Mouse (Mus musculus) thymus, postnatal 14 days (tissue): ENCODE data around the gene Psma6.
"Not testable (repeated sequence)": the region's sequence is repeated elsewhere in the genome, so short reads cannot be mapped to it uniquely, and the experiment has no call there.

Experiments used
- DNase-seq: peaks from one replicate; pipeline ENCODE4 v3.0.0; 2021

Psma6 gene

DNA sequence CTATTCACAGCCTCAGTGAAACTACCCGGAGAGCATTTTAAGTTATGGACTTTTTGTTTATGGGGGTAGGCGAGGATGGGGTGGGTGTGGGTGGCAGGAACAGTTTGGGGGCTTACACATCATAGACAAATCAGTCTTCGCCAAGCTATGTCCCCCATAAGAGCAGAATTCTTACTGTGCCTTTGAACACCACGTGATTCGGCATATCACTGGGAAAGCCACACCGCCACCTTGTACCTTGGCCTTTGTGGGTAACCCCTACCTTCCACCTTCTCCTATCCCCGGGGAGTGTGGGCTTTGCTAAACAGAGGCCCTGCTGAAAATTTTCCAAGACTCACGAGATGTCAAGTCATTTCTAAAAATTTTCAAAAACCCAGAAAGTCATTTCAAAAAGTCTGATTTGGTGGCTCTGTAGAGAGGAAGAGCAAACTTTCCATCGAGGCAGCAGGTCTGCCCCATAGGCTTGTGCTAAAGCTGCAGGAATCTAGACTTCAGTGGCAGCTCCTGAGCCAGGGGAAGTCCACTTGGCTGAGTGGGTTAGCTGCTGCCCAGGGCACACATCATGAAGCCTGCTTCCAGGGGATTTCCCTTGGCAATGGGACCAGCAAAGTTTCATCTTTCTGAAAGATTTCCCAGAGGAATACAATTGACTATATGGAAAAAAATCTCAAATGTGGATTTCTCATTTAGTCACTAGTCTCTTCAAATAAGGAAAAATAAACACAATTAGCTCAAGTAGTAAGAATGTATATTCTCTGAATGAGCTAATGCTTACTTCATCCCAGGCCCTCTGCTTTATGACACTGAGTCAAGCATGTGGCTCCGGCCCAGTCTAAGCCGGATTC, 8.9 kb downstream of the Psma6 start:
- DNase-seq = no peak

DNA sequence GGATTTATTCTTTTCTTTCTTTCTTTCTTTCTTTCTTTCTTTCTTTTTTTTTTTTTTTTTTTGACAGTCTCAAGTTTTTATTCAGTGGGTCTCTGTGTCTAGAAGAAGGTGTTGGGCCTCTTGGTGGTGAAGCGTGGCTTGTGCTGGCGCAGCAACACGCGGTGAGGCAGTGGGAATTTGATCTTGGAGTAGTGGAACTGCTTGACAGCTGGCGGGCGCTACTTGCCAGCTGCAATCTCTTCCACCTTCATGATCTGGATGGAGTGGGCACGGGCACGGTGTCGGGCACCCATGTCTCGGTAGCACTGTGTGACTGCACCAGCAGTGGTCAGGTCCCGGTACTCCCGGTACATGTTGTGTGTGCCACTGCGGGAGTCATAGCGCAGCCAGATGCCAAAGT, 11.6 kb downstream of the Psma6 start:
- not testable (repeated sequence) for DNase-seq

DNA sequence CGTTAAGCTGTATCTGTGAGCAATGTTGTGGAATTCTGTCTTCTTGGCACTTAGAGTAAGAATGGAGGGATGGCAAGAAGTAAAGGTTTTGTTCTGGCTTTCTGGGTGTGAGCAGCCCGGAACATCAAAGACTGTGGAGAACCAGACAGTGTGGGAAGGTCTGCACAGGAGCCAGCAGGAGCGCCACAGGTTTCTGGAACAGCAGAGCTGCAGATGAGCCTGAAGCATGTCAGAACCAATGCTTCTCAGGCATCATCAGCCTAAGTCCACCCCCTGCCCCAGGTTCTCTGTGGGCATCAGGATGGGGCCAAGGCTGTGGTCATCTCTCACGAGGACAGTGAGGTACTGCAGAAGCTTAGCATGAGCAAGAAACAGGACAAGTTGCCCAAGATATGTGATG, 12.5 kb downstream of the Psma6 start:
- DNase-seq = no peak

DNA sequence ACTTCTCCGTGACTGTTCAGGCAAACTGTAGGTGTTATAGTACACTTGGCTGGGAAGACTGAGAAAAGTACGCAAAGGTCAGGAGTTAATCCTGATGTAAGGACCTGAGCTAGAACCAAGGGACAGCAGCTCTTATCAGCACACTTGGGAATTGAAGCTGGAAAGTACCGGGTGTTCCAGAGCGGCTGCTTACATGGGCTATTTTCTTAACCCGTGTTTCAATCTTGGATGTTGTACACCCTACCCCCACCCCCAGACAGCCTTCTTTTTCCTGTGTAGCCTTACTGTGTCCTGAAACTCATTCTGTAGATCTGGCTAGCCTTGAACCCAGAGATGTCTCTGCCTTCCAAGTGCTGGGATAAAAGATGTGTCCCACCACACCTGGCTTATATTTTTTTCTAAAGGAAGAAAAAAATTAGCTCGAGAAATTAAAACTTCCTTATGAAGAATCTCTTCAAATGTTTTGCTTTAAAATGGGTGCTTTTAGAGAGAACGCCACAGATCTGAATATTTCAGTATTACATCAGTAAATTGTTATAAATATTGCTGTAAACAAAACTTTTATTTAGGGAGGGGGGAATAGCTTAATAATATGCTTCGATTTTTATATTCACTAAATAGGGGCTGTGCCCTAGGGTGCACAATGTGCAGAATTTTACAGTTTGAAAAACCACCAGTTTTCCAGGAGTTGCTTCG, 13.7 kb downstream of the Psma6 start:
- DNase-seq = no peak

DNA sequence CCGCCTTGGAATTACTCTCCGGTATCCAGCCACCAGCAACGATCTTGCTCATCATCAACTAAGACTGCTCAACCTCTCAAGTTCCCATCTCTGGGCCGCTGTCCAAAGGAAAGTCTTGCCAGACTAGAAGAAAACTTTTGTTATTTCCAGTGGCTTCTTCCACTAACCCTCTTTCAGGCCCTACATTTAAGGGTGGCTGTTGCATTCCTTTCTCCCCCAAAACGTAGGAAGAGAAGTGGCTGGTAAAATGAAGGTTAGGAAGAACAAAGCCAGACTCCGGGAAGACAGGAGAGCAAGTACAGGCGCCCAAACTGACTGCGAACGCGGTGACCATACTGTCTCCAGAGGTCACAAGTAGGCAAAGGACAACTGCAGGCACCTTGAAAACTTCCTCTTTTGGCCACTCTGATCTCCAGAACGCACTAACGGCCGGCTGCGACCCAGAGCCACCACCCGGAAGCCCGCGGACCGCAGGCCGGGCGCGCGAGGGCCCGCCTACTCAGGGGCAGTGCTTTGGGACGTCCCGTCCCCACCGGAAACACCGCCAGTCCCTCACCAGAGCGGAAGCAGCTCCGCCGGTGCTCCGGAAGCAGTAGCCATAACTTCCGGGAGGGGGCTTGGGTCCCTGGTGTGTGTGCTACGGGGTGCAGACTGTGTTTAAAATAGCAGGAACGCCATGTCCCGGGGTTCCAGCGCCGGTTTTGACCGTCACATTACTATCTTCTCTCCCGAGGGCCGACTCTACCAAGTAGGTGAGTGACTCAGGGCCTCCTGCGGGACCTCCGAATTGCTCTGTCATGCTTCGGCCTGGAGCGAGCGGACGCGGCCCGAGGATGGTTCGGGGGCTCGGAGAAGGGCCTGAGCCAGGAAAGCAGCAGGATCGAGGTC, 14.5 kb downstream of the Psma6 start:
- peak; percentile 94 for DNase-seq

DNA sequence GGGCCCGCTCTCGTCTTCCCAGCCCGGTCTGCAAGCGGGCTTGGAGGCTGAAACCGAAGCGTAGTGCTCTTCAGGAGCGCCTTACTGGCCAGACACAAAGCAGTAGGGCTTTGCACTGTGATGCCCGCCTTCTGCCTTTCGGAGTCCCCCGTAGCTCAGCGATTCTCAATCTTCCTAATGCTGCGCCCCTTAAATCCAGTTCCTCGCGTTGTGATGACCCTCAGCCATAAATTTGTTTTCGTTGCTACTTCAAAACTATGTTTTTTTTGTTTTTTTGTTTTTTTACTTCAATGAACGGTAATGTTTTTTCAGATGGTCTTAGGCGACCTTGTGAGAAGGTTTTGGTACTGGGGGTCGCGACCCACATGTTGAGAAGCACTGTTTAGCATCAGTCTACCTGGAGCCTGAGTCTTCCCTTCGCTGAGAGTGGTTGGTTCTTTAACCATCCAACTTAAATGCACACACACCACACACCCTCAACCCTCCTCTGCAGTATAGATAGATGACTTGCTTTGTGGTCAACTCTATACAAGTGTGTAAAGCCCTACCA, 15.2 kb downstream of the Psma6 start:
- no peak for DNase-seq

DNA sequence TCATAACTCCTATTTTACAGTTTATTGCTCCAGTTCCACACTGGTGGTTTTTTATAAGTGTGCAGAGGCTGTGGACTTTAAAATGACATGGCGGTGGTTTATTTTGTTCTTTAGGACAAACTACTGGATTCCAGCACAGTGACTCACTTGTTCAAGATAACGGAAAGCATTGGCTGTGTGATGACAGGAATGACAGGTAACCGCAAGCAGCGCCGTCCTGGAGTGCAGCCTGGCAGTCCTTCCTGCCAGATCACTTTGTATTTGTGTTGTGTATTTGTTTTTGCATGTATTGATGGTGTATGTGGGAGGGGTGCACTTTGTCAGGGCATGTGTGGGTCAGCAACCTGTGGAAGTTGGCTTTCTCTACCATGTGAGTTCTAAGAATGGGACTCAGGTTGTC, 23.9 kb downstream of the Psma6 start:
- no peak for DNase-seq

DNA sequence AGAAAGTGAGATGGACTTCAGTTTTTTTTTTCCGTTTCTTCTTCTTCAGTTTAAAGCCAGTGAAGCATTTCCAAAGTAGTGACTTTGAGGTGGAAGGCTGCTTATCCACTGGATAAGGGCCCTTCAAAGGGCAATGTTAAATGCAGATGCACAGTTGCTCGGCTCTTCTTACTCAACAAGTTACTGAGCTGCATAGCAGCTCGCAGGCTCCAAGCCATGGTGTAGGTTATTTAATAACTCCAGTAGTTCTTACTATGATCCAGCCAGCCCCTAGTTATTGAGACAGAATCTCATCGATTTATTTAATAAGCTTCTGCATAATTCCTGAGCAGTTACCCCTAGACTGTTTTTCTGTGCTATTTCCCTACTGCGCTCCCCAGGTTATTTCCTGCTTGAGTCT, 31.2 kb downstream of the Psma6 start:
- DNase-seq = no peak

DNA sequence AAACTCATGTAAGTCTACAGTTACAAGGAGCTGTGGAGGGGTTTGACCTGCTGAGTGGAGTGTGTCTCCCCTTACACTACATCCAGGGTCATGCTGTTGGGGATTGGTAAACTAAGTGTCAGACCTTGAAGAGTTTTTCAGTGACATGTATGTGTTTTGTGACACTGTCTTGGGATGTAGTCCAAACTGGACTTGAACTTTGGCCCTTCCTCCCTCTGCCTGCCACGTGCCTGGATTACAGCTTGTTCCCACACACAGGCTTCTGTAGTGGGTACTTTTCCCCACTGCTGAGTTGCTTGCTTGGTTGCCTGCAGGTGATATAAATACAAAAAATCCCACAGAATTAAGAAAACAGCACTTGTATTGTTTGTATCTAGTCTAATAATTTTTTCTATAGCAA, 31.7 kb downstream of the Psma6 start:
- no peak for DNase-seq

DNA sequence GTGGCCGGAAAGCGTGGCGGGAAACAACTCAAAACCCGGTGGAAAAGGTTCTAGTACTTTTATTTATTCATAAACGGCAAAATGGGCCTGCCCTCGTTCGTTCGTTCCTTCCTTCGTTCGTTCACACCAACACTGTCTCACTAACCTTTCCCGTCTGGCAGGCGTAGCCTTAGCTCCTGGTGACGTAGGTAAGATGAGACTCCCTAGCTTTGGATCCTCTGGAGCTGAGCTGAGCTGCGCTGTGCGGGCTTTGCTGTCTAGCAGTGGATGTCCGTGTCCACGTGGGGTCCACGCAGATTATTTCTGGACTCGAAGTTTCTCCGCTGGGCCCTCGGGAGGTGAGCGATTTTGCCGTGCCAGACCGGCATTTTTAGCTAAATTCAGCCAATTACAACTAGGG, 36.2 kb downstream of the Psma6 start:
- no peak for DNase-seq

DNA sequence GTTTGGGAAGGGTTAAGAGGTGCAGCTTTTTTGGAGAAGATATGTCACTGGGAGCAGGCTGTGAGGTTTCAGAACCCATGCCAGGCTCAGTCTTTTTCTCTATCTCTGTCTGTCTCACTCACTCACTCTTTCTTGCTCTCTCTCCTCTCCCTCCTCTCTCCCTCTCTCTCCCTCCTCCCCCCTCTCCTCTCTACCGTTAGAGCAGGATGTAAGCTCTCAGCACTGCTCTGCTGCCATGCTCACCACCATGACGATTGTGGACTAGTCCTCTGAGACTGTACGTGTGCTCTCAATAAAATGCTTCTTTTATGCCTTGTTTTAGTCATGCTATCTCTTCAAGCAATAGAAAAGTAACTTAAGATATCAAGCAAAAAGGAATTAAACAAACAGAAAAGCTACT, 38.0 kb downstream of the Psma6 start:
- DNase-seq = peak; percentile 70

DNA sequence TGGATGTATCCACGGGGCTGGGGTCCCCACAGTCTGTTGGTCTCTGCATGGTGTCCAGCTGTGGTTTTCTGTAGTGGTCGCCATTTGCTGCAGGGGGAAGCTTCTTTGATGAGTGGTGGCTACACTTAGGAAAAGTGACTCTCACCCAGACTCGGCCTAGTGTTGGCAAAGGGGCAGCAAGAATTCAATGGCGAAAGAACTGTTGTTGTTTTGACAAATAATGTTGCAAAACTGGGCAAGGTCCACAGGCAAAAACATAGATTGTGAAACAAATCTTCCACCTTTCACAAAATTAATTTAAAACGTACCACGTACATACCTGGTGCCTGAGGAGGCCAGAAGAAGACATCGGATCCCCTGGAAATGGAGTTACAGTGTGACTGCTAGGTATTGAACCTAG, 42.3 kb downstream of the Psma6 start:
- DNase-seq = no peak

DNA sequence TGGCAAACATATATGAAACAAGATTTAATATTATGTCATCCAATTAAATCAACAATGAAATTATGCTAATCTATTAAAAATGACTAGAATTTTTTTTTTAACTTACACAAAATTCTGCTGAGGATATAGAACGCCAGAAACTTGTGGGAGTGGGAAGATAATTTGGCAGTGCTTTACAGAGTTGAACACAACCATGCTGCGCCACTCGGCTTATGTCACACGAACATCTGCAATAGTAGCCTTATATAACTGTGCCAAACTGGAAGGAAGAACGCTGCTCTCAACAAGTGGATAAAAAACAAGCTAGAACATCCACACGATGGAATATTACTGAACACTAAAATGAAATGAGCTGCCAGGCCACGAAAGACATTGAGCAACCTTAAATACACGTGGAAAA, 45.2 kb downstream of the Psma6 start:
- DNase-seq = no peak

DNA sequence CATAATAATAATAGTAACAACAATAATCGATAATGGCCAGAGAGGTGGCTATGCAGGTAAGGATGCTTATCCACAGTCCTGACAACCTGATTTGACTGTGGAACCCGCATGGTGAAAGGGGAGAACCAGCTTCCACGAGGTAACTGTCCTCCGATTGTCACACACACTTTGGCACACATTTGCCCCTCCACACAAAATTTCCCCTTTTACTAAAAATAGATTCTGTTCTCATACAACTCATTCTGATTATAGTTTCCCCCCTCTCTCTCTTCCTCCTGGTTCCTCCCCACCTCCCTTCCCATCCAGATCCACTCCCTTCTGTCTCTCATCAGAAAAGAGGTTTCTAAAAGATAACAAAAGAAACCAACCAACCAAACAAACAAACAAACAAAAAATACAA, 45.9 kb downstream of the Psma6 start:
- DNase-seq = no peak

DNA sequence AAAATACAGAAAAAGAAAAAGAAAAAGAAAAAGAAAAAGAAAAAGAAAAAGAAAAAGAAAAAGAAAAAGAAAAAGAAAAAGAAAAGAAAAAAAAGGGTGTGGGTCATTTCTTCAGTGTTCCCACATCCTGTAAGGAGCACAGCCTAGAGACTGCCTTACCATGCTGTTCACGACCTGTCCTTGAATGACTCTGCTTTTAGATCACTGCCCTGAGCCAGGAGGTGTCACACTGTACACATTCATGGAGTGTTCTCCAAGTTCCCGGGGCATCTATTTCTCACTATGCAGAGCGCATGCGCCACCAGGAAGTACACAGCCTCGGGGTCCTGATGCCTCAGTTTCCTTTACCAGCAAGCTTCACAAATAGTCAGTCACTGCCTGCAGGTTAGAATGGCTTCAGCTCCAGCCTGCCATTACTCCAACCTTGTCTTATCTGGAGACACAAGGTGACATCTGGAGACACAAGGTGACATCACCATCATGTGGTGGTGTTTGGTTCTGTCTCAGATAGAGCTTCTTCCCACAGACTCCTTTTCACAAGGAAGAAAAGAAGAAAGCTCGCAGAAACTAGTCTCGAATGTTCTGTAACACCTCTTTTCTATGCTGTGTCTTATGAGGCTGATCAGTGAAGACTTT, 48.4 kb downstream of the Psma6 start:
- no peak for DNase-seq

DNA sequence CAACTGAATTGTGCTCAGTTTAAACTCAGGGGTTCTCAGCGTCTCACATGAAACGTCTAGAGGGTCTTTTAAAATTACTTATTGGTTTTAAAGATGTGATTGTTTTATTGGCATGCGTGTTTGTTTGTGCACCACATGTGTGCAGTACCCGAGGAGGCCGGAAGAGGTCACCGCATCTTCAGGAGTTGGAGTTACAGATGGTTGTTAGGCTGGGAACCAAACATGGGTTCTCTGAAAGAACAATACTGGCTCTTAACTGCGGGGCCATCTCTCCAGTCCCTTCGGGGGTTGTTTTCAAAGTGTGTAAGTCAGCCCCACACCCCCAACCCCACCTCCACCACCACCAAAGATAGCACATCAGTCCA, 48.9 kb downstream of the Psma6 start:
- DNase-seq = no peak

DNA sequence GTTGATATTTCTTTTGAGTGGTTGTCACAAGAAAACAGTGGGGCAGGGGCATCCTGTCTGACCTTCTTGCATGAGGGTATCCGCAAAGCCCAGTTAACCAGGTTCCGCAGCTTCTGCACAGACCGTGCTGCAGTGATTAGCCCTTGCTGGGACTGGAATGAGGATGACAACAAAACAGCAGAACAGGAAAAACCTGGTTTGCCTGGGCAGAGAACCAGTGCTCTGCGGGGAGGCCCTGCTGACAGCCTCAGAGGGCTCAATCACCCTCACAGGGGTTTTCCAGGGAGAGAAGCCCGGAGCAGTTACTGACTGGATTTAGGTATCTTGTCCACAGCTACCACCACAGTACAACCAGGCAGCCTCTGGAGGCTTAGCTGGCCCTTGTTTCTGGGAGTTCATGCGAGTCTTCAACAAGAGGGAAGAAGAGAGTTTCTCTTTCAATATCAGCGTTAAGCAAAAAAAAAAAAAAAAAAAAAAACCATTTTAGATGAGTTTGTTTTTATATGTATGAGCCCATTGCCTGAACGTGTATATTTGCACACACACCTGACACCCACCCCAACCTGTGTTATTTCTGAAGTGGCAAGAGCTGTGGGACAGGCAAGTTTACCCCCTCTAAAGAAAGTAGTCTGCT, 49.9 kb downstream of the Psma6 start:
- DNase-seq = no peak

DNA sequence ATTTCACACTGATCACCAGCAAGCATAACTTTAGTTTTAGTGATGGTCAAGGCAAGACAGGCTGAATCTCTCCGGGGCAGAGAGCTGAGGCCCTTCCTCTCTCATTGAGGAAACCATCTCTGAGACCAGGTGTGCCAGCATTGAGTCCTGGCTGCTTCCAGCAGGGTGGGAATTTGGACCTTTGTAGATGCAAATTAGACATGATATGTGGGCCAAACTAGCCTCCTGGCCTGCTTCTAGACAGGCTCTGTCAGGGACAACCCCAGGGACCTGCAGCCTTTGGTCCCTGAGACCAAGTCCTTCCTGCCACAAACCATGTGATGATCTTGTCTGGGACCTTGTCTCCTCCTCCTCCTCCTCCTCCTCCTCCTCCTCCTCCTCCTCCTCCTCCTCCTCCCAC, 51.1 kb downstream of the Psma6 start:
- DNase-seq = no peak

DNA sequence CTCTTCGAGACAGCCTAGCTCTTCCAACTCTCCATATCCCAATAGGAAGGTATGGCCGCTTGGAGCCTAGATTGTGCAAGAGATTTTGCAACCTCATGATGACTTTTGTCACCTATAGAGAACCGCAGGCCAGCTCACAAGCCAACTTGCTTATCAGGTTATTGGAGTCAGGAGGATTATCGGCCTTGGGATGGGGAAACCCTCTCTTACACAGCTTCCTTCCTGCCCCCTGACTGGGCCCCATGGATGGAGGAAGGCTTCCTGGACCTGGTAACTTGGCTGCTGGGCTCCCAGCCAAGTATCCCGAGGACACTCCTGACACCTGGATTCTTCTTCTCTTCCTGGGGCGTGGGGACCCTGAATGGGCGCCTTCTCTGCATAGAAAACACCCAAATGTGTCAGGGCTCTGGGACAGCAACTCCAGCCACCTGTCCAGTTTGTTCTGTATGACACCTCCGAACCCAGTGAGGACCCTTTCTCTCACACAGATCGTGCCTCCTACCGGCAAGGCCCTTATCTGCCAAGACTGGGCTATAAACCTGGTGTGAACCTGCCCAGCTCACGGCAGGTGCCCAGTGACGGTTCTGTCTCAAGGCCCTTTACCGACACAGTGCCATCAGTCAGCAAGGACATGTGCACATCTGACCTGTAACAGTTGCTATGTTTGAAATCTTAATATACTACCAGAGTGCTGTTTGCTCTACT, 53.3 kb downstream of the Psma6 start:
- DNase-seq = no peak

DNA sequence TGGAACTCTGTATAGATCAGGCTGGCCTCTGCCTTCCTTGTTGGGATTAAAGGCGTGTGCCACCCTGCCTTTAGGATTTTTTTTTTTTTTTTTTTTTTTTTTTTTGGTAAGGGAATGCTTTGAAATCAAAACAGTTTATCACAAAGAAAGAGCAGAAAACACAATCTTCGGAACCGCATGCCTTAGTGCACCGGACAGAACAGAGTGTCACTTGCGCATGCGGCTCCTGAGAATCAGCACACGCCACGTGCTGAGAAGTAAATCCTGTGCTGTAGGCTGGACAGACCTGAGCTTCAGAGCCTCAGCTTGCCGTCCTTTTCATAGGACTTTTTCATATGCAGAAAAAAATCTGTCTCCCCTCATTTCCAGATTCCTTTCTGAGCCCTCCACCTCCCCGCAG, 54.0 kb downstream of the Psma6 start:
- no peak for DNase-seq

DNA sequence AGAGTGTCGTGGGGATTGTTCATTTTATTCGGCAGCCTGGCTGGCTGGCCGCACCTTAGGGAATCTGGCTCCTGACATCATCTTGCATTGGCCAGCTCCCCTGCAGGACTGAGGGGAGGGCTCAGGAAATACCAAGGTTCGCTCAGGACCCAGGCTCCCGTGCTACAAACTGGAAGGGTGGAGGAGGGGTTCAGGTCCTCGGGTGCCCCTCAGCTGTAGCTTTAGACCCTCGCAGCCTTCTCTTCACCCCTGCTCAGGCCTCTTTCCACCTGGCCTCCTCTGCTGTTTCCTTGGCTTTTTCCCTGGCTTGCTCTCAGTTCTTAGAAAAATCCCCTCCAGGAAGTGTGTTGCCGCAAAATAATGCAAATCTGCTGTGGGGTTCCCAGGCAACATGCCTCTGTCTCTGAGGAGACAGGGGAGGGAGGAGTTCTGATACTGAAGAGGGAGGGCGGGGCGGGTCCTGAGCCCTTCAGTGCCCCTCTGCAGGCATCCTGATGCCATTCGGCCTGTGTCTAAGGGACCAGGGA, 54.7 kb downstream of the Psma6 start:
- no peak for DNase-seq
